Mouse (Mus musculus) ovary, adult 18-20 months (tissue): ENCODE measurements around the gene Alk.

Source experiments
- DNase-seq: peaks from one replicate; pipeline ENCODE4 v3.0.0; 2022; ENCODE audit warnings: low spot score, mixed read lengths

Alk gene

DNA sequence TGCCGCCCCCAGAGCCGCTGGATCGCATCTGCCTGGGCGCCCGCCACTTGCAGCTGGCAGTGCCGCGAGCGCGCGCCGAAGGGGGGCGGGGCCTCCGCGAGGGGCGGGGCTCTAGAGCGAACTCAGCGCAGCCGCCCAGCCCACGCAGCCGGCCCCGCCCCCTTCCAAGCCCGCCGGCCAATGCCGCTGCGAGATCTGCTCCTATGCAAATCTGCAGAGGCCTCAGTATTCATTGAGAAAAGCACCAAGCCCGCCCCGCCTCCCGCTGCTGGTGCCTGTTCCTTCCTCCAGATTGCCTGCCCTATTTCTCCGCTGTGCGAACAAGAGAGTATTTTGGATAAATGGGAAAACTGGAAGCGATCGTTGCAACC lies at the start of gene Alk:
Gene Alk, minus strand, starts transcription at position 18 of the 371 bp plus-strand sequence.
- peak; percentile 68 for DNase-seq

DNA sequence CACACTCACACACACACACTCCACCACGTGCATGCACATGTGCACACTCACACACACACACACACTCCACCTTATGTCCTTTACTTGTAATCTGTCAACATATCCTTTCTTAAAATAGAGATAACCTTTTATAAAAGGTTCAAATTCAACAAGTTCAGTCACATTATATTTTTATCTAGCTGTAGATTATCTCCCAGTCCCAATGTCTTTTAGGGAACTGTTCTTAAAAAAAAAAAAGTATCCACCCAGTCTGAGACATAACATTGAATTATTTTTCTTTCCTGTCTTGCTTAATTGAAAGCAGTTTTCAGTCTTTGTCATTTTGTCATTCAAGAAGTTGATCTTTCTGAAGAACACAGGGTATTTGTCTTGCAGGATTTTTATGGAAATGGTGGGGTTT lies 48.4 kb upstream of the Alk start:
- no peak for DNase-seq

DNA sequence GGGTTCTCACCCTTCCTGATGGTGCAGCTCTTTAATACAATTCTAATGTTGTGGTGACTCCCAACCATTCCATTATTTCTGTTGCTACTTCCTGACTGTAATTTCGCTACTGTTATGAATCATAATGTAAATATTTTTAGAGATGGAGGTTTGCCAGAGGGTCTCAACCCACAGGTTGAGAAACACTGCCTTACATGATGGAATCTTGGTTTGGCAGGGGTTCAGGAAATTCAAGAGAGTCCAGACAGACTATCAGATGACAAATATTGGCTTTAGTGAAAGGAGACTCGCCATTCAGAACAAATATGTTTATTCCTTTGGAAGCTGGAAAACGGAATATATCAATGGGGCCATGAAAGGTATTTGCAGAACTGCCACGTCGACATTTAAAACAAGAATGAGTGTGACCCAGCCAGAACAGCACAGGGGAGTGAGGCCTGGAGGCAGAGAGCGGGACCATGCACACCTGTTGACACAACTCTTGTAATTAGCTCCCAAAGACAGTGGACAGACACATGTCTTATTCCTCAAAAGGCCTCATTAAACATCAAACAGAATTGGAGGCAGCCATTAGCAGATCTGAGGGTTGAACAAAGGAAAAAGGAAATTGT lies 44.3 kb upstream of the Alk start:
- DNase-seq = no peak

DNA sequence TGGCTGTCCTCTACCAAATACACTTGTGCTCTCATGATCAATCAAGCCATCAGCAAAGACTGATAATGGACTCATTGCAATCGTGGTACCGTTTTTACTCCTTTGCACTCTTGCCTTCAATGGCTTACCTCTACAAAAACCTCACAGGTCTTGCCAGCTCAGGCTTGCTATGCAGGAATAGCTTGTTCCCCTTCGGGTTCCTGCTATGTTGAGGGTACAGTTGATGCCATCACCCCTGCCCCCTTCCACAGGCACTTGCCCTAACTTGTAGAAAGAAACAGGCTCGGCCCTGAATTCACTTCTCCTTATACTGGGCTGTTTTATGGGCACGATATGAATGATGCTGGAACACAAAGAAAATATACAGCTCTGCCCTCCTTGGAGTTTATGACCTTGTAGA lies 41.7 kb upstream of the Alk start:
- DNase-seq = no peak

DNA sequence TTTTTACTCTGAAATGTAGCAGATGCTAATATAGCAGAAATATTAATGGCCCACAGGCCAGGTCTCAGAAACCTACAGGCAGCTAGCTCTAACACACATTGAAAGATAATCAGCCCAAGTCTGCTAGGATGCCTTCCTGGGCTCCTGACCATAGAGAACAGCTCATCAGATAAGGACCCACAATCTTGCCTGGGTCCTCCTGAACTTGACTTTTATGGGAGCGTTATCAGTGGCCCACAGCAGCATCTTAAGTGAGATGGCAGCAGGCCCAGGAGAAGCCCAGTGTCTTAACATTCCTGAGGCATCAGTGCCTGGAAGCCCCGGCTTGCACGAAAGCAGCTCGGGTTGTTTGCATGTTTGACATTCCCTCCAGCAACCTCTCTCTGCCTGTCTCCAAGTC lies 35.7 kb upstream of the Alk start:
- no peak for DNase-seq

DNA sequence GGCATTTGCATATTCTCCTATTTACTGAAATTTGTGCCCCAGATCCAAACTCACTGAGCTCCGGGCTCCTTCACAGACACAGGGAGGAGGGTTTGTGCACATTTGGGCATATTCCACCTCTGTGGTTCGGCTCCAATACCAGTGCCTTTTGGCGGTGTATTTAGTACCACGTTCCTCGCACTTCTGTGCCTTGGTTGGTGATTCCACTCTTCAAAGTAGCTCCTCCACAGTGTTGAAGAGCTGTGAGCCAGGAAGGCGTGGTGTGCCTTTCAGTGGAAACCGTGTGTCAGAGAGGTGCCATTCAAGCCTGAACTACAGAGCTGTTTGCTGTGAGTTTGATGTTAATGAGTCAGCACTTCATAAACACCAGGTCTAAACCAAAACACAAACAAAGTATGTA lies 35.0 kb upstream of the Alk start:
- DNase-seq = no peak

DNA sequence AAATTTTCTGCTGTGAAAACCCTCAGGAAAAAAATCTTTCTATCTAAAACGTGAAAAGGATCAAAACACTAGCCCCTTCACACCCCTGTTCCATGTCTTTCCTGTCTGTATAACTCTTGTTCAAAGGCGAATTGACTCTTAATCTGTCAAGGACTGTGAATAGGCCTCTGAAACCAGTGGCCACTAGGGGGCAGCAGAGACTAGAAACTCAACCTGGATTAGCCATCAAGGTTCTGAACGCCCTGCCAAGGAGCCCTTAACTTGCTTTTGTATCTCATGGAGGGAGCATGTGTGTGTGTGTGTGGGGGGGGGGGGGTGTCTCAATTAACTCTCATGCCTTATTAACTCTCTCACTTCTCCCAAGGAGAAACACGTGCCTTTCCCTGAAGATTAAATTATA lies 1.8 kb upstream of the Alk start:
- no peak for DNase-seq

DNA sequence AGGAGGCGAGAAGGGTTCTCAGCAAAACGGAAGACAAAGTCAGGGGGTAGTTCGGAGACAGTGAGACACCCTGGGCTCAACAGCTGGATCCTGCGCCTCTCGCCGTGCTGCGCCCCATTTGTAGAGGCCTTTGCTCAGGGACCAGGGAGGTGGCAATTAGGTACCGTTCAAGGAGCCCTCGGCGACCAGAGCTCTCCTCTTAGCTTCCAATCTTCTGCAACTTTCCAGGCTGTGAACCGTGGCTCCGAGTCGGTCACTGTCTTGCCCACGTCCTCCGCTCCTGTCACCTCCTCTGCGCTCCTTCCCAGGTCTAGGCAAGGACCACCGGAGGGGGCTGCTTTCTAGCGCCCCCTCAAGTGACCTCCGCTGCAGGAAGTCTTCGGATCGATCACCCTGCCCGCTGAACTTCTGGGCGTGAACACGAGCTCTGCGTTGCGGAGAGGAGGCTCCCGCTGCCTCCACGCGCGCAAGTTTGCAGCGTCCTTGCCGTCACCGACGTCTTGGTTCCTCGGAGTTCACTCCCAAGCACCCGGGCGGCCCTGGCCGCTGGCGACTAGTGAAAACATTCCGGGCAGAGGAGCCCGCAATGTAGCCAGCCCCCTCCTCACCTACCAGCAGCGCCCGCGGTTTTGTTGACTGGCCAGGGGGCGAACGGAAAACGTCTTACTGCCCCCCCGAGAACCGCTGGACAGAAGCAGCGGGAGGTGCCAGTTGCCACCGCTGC lies 379 bp downstream of the Alk start:
- no peak for DNase-seq

DNA sequence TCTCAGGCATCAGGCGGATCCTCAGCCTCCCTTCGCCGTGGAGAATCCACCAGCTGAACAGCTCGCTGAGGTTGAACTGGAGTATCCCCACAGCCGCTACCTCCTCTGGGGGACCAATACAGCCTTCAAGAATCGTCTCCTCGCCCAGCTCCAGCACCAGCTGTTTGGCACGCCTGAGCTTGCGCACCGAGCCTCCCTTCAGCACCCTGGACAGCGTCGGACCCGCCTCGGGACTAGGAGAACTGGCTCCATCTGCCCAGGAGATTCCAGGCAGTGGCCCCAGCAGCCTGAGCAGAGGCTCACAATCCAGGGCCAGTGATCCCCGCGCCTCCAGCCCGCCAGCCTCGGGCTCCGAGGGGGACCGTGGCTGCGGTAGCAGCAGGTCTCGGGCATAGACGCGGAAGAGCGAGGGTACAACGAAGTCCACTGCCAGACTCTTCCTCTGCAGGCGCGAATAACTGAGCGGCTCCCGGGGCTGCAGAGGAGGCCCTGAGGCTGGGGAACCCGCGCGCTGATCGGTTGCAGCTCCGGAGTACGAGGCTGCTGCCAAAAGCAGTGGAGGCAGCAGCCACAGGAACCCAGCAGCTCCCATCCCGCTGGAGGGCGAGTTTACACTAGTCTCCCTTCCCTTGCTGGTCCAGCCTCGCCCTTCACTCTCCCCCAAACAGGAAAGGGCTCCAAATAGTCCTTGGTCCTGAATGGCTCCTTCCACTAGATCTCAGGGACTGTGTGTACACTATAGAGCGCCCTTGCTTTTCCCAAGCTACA lies 1.1 kb downstream of the Alk start:
- peak; percentile 54 for DNase-seq

DNA sequence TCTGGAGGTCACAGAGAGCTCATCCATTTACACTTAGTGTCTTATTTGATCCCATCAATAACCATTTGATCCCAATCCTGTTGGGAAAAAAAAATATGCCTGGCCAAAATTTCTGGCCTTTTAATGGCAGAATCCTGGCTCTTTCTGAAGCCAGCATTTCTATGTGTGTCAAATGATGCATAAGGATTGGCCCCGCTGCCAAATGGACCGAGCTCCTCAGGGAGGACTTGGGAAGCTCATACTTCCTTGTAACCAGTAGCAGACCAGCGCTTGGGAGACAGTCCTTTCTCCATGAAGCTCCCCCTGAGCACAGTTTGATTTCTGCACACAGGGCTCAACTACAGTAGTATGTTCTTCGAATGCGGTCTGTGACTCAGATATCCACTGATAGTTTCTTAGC lies 3.6 kb downstream of the Alk start:
- no peak for DNase-seq

DNA sequence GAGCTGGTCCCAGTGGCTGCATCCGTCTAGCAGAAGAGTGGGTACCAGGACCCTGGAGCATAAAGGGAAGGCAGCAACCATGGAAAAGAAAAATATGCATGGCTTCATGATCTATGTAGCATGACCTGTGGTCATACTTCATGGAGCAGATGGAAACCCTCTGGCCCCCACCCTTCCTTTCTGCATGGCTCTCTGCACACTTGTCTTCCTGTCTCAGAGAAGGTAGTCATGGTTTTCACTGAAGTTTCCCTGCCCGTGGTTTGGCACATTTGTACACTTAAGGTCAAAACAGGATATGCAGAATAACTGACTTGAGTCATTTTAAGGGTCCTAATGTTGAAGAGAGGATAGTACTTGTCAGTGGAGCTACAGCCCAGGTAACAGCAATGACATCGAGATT lies 16.8 kb downstream of the Alk start:
- no peak for DNase-seq

DNA sequence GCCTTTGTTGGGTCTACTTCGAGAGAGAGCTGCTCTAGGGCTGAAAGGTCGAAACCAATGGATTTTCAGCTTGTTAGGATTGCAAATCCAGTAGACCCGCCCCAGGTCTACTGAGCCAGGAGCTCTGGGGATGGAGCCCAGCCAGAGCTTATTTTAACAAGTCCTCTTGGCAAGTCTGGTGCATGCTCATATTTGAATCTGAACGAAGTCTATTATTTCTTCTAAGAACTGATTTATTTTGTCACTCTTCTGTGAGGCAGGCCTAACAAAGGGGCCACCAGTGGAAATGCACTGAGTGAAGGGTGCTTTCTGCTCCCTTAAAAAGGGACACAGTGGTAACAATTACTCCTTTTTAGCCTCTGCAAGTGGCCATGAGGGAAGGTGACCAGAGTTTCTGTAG lies 24.3 kb downstream of the Alk start:
- DNase-seq = no peak

DNA sequence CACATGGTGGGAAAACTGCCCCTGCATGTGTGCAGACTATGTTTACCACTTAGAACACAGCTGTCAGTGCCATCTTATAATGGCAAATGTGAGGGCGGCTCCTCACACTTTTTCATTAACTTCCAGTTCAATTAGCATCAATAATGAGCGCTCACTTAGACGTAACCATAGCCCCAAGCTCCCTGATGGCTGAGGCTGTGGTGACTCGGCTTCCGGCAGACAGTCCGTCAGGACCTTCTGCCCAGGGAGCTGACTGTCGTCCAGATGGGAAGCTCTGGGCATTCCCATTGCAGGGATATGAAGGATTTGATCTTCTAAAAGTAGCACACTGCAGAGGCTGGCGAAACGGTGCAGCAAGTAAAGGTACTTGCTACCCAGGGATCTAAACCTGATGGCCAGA lies 25.1 kb downstream of the Alk start:
- DNase-seq = no peak

DNA sequence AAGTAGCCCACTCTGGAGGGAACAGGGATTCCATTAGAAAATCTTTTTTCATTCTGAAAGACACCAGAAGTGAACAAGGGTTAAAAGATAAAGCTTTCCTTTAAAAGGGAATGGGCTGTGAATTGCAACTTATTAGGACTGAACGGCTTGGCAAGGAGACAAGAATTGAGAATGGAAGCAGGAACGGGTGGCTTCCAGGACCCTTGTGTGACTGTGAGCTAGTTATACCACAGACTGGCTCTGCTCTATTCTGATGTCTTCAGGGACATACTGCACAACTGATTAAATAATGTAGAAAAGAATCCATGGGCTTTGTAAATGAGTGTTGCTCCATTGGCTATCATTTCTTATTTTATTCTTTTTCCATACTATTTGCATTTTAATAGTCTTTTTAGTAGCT lies 33.0 kb downstream of the Alk start:
- DNase-seq = no peak

DNA sequence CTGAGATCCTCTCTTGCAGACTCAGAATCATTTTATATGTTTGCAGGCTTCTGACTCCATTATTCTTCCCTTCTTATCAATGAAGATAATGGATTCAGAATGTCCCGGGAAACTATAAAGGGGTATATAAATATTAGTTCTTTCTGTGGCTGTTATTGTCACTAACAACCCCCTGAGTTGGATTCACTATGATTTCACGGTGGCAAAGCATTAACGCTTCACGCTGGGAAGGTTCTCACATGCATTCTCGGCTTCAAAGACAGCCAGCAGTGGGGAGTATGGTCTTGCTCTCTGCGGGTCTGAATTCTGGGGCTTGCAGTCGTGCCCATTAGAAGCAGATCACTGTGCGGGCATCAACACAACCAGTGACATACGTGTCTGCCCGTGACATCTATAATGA lies 34.9 kb downstream of the Alk start:
- no peak for DNase-seq

DNA sequence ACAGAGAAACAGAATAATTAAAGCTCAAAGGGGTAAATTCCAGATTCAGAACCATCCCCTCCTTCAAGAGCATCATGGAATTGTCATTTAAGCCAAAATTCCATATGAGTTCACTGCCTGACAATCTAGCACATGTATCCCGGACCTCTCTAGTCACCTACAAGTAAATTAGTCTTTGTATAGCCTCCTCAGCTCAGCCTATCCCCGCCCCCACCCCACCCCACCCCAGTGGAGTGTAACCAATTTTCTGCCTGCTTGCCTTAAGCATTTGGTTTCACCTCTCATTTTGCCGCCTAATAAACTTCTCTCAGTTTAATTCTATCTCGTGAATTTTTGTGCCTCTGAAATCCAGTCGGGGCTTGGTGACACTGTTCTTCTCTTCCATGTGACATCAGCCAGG lies 41.0 kb downstream of the Alk start:
- DNase-seq = no peak

DNA sequence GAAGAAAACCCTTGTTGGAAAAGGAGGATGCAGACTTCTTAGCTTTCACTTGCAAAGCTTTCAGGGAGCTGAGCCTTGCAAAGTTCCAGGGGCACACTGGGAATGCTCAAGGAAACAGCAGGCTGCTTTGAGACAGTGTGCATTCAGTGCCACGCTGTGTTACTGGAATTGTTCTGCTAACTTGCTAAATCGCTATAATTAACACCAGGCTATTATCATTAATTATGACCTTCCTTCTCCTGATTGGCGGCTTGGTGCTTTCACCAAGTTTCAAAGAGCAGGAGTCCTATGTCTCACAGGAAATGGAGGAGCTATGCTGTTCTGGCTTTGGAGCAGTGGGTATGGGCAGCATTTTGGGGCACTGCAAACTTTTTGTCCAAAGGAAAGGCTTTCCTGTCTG lies 43.0 kb downstream of the Alk start:
- no peak for DNase-seq

DNA sequence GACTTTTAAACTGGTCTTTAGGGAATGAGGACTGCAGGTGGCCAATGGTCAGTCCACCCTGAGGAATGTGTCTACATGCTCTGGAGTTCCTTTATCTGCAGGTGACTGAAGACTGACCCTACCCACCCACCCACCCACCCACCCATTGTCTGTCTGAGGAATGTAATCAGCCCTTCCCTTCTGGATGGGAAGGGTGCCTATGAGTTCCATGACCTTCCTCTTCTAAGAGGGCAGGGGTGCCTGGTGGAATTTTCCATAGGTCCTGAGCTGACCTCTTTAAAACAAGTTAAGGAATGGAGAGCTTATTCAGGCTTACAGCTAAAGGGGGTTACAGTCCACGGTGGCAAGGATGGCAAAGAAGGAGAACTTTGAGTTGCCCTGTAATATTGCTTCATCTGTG lies 43.7 kb downstream of the Alk start:
- DNase-seq = no peak

DNA sequence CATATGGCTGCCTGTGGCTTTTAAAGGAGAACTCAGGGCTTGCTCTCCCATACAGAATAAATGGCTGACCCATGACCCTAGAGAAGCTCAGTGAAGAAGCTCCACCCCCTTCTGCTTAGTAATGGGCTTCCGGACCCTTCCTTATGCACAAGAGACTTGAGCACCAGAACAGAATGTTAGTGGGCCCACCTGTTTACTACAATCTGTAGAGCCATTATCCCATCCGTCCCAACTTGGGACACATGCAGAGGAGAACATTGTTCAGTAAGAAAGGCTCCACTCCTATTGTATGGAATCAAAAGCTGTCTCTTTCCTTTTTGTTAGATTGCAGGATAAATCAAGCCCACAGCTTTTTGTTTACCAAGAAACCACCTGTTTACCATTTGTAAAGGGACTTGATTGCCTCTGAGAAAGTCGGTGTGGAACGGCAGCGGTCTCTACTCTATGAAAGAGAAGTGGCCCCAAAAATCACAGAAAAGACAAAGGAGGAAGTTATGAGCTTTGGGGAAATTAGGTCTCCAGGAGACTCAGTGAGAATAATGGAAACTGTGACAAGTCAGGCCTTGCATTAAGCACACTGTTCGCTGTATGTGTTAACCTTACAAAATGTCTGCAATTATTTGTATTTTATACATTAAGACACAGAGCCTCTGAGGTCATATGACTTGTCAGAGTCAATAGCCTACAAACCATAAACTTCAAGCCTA lies 47.2 kb downstream of the Alk start:
- no peak for DNase-seq

DNA sequence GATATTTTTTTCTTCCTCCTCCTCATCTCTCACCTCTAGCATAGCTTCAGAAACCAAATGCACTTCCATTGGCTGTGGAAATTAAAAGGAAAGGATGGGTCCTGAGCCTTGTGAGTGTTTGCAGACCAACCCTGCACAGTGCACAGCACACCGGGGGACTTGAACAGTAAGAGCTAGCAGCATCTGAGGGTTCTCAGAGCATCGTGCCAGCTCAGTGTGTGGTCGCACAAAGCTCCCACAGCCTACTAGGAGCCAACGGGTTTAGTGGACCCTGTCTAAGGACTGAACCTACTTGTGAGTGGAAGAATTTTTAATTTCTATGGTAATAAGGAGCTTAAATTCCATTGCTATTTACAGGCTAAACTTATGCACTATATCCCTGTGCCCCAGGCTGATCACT lies 58.2 kb downstream of the Alk start:
- no peak for DNase-seq

DNA sequence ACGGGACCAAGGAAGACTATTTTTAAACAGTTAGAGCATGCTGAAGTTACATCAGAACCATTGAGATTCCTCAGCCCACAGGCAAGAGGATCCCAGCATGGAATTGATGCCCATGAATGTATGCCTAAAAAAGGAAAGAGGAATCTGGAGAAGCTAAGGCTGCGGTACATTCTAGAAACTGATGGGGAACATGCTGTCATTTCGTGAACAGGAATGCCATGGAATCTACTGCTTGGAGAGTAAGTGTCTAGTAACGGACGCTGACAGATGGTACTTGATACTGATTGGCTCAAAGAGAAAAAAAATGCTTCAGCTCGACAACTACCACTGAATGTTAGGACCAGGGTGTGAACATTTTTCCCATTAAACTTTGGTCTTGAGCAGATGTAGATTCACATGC lies 69.1 kb downstream of the Alk start:
- no peak for DNase-seq

DNA sequence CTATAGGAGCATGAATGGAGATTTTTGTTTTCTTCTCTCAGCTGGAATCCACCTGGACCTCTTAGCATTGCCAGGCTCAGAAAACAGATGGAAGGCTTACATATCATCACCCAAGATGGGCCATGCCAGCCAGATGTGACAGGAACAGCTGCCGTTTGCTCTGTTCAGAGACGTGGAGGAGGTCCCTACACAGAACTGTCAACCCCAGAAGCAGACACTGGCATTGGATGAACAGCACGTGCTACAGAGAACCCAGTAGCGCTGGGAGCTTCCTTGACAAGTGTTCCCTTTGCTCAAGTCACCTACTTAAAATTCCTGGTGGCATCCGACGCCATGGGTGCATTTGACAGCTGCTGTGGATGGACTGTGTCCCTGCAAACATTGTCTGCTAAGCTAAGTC lies 72.2 kb downstream of the Alk start:
- DNase-seq = no peak

DNA sequence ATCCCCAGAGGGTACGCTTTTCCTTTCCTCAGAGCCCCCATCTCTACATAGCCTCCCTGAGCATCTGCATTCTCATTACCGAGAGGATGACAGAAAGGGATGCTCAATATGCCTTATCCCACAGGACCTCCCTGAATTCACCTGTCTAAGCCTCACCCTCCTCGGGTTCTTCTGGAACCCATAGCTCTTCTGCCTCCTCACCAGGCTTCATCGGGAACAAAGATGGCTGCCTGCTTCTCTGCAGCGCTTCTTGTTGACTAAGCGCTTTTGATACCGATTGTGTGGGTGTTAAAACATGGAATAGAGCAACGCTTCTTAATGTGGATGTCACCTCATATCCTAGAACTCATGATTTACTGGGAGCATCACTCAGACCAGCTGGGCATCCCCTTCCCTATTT lies 75.9 kb downstream of the Alk start:
- DNase-seq = no peak
